Mouse (Mus musculus) myocyte (in vitro differentiated cells): ENCODE data around the gene Mfsd6l.

Source experiments
- MAX ChIP-seq: IDR thresholded peaks from one replicate; pipeline ENCODE4 v1.6.1; 2011; ENCODE audit warnings: low read depth, mild to moderate bottlenecking, control low read depth
- POLR2A ChIP-seq: IDR thresholded peaks from one replicate; pipeline ENCODE4 v1.6.1; 2011; ENCODE audit warnings: low read depth, mild to moderate bottlenecking, control low read depth, moderate library complexity; ENCODE audit not compliant: insufficient read length

DNA sequence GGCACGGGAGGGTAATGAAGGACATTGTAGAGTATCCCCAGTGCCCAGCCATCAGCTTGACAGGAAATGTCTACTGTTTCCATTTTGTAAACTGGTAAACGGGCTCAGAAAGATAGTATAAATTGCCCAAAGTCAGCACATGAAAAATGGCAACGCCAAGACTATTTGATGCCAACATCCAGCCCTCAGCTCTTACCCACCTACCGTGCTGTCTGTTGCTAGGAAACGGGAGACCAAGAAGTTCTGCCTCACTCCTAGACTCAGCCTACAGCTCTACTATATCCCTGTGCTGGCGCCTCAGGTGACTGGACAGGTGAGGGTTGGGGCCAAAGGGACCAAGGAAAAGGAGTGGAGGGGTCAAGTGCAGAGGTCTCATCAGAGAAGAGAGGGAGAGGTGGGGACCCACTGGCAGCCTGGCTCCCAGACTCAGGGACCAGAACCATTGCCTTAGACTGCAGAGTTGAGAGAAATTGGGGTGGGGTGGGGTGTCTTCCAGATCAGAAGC is 22.0 kb upstream of the Mfsd6l start:
- TF ChIP-seq MAX (no peak), POLR2A (no peak)
